Mouse (Mus musculus) CD8-positive naive resting alpha-beta T cell, adult 2 months (primary cell): ENCODE results near the gene Megf11.

Experiments
- DNase-seq, 2 experiments: peaks; one replicate each; pipeline ENCODE4 v3.0.0; 2022; ENCODE audit warnings: low read depth in 2 of 2, low spot score in 2 of 2

Megf11 gene

GRCm38 (mm10) chr9:64385511-64386465, at the start of gene Megf11:
Gene Megf11 (plus strand): TSS chr9:64385626.
- no peak for DNase-seq

GRCm38 (mm10) chr9:64335825-64336224, 49.6 kb upstream of the Megf11 start:
- no peak for DNase-seq

- no peak for DNase-seq
Measured at GRCm38 (mm10) chr9:64339361-64339760, 46.1 kb upstream of the Megf11 start.

- DNase-seq = peak; percentile 54 to 63
Measured at GRCm38 (mm10) chr9:64340351-64341253, 44.8 kb upstream of the Megf11 start.

- DNase-seq = no peak
Measured at GRCm38 (mm10) chr9:64341254-64341566, 44.2 kb upstream of the Megf11 start, which contains the start of gene Dis3l. Gene Dis3l (minus strand): TSS chr9:64341288.

- no peak for DNase-seq
Measured at GRCm38 (mm10) chr9:64341671-64342070, 43.8 kb upstream of the Megf11 start.

GRCm38 (mm10) chr9:64343656-64344055, 41.8 kb upstream of the Megf11 start:
- DNase-seq = no peak

GRCm38 (mm10) chr9:64345931-64346330, 39.5 kb upstream of the Megf11 start:
- DNase-seq = no peak

- no peak for DNase-seq
Measured at GRCm38 (mm10) chr9:64347377-64347776, 38.0 kb upstream of the Megf11 start.

- no peak for DNase-seq
Measured at GRCm38 (mm10) chr9:64349490-64349889, 35.9 kb upstream of the Megf11 start.

GRCm38 (mm10) chr9:64351191-64351590, 34.2 kb upstream of the Megf11 start:
- DNase-seq = peak; percentile 16 to 23

GRCm38 (mm10) chr9:64355627-64356026, 29.8 kb upstream of the Megf11 start:
- DNase-seq = no peak

GRCm38 (mm10) chr9:64361231-64361950, 24.0 kb upstream of the Megf11 start:
- no peak for DNase-seq

GRCm38 (mm10) chr9:64369871-64370270, 15.6 kb upstream of the Megf11 start:
- no peak for DNase-seq

- DNase-seq = no peak
Measured at GRCm38 (mm10) chr9:64371305-64371819, 14.1 kb upstream of the Megf11 start.

GRCm38 (mm10) chr9:64376380-64376779, 9.0 kb upstream of the Megf11 start:
- DNase-seq = no peak

- DNase-seq = no peak
Measured at GRCm38 (mm10) chr9:64383021-64383788, 2.2 kb upstream of the Megf11 start.

GRCm38 (mm10) chr9:64386466-64387211, 1.2 kb downstream of the Megf11 start:
- no peak for DNase-seq

- no peak for DNase-seq
Measured at GRCm38 (mm10) chr9:64389576-64390292, 4.3 kb downstream of the Megf11 start.
